Mouse (Mus musculus) neural tube, embryonic 13.5 days (tissue): ENCODE data around the gene Ctf2. TPM values are rescaled to one million over a fixed set of nuclear protein-coding genes. Genes with fewer than 3 reads are reported as not detected.

ENCODE experiments used
- ATAC-seq: fragments of 200-750 bp; cut with Nextera tagmentation; 2 replicates; pipeline ENCODE4 v1.8.0; 2017; ENCODE audit warnings: low read depth, mild to moderate bottlenecking, moderate TSS enrichment, moderate library complexity
- H3K27ac ChIP-seq: fragments of 300-500 bp; sonication (generic); replicated peaks from 2 replicates; pipeline ENCODE4 v1.5.1; 2015; ENCODE audit warnings: moderate library complexity, mild to moderate bottlenecking, inconsistent platforms
- H3K27me3 ChIP-seq: fragments of 300-500 bp; sonication (generic); 2 replicates; pipeline ENCODE4 v1.6.1; 2015; ENCODE audit warnings: mild to moderate bottlenecking, inconsistent platforms
- H3K36me3 ChIP-seq: fragments of 300-500 bp; sonication (generic); 2 replicates; pipeline ENCODE4 v1.6.1; 2015; ENCODE audit warnings: mild to moderate bottlenecking, inconsistent platforms
- H3K4me1 ChIP-seq: fragments of 300-500 bp; sonication (generic); replicated peaks from 2 replicates; pipeline ENCODE4 v1.6.1; 2015; ENCODE audit warnings: inconsistent platforms
- H3K4me2 ChIP-seq: fragments of 300-500 bp; sonication (generic); 2 replicates; pipeline ENCODE4 v1.6.1; 2015; ENCODE audit warnings: inconsistent platforms, mild to moderate bottlenecking, moderate library complexity
- H3K4me3 ChIP-seq: fragments of 300-500 bp; sonication (generic); 2 replicates; pipeline ENCODE4 v1.5.1; 2015; ENCODE audit warnings: mild to moderate bottlenecking, inconsistent platforms
- H3K9ac ChIP-seq: fragments of 300-500 bp; sonication (generic); 2 replicates; pipeline ENCODE4 v1.6.1; 2015; ENCODE audit warnings: moderate library complexity, mild to moderate bottlenecking, inconsistent platforms
- H3K9me3 ChIP-seq: fragments of 300-500 bp; sonication (generic); 2 replicates; pipeline ENCODE4 v1.6.1; 2016; ENCODE audit warnings: inconsistent platforms
- whole genome bisulfite sequencing: fragments of 180-500 bp; shearing (Covaris S2); methylation state at CpG from one replicate; pipeline ENCODE4 v1.1.7; 2015; 5-methylcytosine and 5-hydroxymethylcytosine counted together
- polyA plus RNA-seq: library from polyadenylated mRNA; unstranded; fragments of >200 nt; fragmentation: Nextera tagmentation; extraction: Ambion mirVana; gene quantifications from 2 replicates; pipeline ENCODE4 v1.2.1, GENCODE M21; 2015

Gene Ctf2
- polyA plus RNA-seq, 1 experiment from 2014 or later = not detected

DNA sequence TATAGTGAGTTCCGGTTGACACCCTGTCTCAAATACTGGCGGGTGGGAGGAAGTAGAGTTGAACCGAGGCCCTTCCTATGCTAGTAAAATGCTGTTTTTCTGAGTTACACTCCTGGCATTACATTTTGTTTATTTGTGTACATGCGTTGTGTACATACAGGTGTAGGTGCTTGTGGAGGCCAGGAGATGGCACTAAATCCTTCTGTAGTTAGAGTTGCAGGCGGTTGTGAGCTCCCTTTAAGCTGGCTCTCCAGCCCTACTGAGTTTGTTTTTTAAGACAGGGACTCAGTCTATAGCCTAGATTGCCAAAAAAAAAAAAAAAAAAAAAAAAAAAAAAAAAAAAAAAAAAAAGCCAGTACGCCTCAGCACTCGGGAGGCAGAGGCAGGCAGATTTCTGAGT, 4.1 kb downstream of the Ctf2 start:
- H3K27me3 ChIP-seq = no peaks in the 10 kb centered on the region
- no peaks in the 10 kb centered on the region for H3K4me1 ChIP-seq
- no peak for ATAC-seq
- H3K36me3 ChIP-seq = no peaks in the 10 kb centered on the region
- no peak overlapping the region for H3K9ac ChIP-seq
- no peak overlapping the region for H3K4me2 ChIP-seq
- H3K4me3 ChIP-seq = no peak overlapping the region
- H3K9me3 ChIP-seq = no peaks in the 10 kb centered on the region
- 88% methylated on average over 7 of the region's 7 CpGs for WGBS
- no peak overlapping the region for H3K27ac ChIP-seq

DNA sequence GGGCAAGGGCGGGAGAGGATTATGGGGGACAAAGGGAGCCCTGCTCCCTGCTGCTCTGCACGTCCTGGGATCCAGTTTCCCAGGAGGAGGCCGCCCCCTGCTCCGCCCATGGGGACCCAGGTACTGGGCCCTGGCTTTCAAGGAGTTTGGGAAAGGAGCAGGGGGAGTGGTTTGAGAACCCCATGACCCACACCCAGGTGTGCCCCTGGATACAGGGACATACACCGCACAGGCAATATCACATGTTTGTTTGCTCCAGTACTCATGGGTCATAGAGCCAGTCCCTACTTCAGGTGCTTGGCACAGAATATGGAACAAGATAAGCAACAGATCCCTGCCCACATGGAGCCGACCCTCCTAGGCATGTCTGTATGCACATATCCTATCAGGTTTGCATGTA, 6.0 kb downstream of the Ctf2 start:
- Histone ChIP-seq H3K9ac (no peak overlapping the region), H3K27me3 (no peaks in the 10 kb centered on the region), H3K27ac (no peak overlapping the region), H3K36me3 (no peaks in the 10 kb centered on the region), H3K9me3 (no peaks in the 10 kb centered on the region), H3K4me2 (no peak overlapping the region), H3K4me1 (no peaks in the 10 kb centered on the region), H3K4me3 (no peak overlapping the region)
- ATAC-seq = no peak
- 61% methylated on average over 6 of the region's 6 CpGs for WGBS

DNA sequence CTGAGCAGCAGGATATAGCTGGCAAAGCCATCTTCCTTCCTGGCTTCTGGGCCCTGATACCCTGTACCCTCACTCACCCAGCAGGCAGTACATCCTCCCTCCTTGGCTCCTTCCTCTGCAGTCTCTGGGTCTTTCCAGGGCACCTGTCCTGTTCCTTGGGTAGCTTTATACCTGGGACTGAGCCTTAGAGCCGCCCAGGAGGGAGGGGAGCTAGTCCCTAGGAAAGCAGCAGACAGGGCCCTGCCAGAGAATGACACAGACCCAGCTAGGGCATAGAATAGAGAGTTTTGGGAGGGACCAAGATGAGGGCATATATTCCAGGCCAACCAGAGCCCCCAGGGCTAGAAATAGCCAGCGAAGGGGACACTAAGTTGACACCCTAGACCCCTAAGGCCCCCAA, 6.5 kb downstream of the Ctf2 start:
- Histone ChIP-seq H3K27ac (no peak overlapping the region), H3K36me3 (no peaks in the 10 kb centered on the region), H3K4me1 (no peaks in the 10 kb centered on the region), H3K9ac (no peak overlapping the region), H3K9me3 (no peaks in the 10 kb centered on the region), H3K27me3 (no peaks in the 10 kb centered on the region), H3K4me2 (no peak overlapping the region), H3K4me3 (no peak overlapping the region)
- ATAC-seq = no peak
- WGBS = 41% methylated on average over 2 of the region's 2 CpGs

DNA sequence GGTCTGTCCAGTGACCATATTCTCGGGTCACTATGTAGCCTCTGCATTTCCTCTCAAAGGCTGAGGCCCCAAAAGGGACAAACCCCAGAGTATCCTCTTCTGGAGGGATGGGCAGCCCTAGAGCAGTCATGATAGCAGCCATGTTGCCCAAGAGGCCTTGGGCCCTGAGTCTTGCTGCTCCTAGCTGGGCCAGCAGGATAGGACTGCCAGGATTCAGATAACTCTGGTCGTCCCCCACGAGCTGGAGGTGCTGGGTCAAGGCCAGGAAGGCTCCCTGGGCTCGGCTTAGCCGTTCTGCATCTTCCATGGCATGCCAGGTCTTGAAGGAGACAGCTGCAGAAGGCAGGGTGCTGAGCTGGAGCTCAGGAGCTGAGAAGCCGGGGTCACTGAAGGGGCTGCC, 12.7 kb downstream of the Ctf2 start:
- 89% methylated on average over 6 of the region's 6 CpGs for WGBS
- peaks cover 8% of the 10 kb centered on the region for H3K4me1 ChIP-seq

DNA sequence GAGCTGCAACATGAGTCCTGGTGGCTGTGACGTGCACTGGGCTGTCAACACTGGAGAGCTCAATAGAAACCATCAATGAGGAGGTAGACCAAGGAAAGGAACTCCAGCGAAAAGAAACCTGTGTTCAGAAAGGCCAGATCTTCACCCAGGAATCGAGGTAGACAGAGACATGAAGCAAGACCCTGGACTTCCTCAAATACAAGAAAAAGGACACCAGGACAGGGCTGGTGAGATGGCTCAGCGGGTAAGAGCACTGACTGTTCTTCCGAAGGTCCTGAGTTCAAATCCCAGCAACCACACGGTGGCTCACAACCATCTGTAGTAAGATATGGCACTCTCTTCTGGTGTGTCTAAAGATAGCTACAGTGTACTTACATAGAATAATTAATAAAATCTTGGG, 13.6 kb downstream of the Ctf2 start:
- 92% methylated on average over 6 of the region's 6 CpGs for WGBS

More for the DNA sequence above, 12.7 kb downstream of the Ctf2 start:
- no peaks in the 10 kb centered on the region for H3K9me3 ChIP-seq
- no peak overlapping the region for H3K27ac ChIP-seq
- H3K27me3 ChIP-seq = 0 out of 2 replicates have a peak, but pooled peaks cover 3% of the 10 kb centered on the region
- no peak overlapping the region for H3K4me3 ChIP-seq
- ATAC-seq = no peak
- no peaks in the 10 kb centered on the region for H3K36me3 ChIP-seq
- no peak overlapping the region for H3K9ac ChIP-seq
- no peak overlapping the region for H3K4me2 ChIP-seq

DNA sequence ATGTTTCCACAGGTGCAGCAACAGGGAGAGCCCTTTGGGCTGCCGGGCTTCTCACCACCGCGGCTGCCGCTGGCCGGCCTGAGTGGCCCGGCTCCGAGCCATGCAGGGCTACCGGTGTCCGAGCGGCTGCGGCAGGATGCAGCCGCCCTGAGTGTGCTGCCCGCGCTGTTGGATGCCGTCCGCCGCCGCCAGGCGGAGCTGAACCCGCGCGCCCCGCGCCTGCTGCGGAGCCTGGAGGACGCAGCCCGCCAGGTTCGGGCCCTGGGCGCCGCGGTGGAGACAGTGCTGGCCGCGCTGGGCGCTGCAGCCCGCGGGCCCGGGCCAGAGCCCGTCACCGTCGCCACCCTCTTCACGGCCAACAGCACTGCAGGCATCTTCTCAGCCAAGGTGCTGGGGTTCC, 15.0 kb downstream of the Ctf2 start:
- WGBS = under 1% methylated on average over 41 of the region's 41 CpGs
- Histone ChIP-seq H3K36me3 (no peaks in the 10 kb centered on the region), H3K4me3 (peak overlapping the region; percentile 35), H3K9me3 (no peaks in the 10 kb centered on the region), H3K4me2 (peak overlapping the region; percentile 62), H3K27me3 (0 out of 2 replicates have a peak, but pooled peaks cover 3% of the 10 kb centered on the region), H3K4me1 (peaks cover 21% of the 10 kb centered on the region), H3K27ac (no peak overlapping the region), H3K9ac (peak overlapping the region; percentile 66)
- ATAC-seq = no peak

More for the DNA sequence above, 13.6 kb downstream of the Ctf2 start:
- Histone ChIP-seq H3K27me3 (0 out of 2 replicates have a peak, but pooled peaks cover 3% of the 10 kb centered on the region), H3K9ac (no peak overlapping the region), H3K4me1 (peaks cover 10% of the 10 kb centered on the region), H3K36me3 (no peaks in the 10 kb centered on the region), H3K4me3 (no peak overlapping the region), H3K4me2 (no peak overlapping the region), H3K9me3 (no peaks in the 10 kb centered on the region), H3K27ac (no peak overlapping the region)
- ATAC-seq = no peak

DNA sequence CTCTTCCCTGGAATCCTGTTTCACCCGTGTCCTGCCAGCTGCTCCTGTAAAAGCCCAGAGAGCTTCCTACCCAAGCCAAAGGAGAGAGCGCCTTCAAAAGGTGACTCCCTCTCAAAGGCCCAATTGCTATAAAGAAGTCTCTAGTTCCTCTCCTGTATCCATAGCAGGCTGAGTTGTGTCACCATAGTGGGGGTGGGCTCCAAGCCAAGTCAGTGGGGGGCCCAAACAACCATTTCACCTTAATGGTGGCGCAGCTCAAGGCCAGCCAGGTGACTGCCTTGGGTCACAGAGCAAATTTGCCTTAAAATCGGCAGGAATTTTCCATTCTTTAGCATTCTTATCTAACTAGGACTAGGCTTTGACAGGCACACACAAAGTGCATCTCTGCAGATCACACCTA, 17.1 kb downstream of the Ctf2 start:
- Histone ChIP-seq H3K27ac (no peak overlapping the region), H3K4me2 (no peak overlapping the region), H3K4me3 (no peak overlapping the region), H3K9ac (no peak overlapping the region), H3K4me1 (peaks cover 21% of the 10 kb centered on the region), H3K36me3 (no peaks in the 10 kb centered on the region), H3K9me3 (no peaks in the 10 kb centered on the region), H3K27me3 (0 out of 2 replicates have a peak, but pooled peaks cover 3% of the 10 kb centered on the region)
- 90% methylated on average over 4 of the region's 4 CpGs for WGBS
- no peak for ATAC-seq

DNA sequence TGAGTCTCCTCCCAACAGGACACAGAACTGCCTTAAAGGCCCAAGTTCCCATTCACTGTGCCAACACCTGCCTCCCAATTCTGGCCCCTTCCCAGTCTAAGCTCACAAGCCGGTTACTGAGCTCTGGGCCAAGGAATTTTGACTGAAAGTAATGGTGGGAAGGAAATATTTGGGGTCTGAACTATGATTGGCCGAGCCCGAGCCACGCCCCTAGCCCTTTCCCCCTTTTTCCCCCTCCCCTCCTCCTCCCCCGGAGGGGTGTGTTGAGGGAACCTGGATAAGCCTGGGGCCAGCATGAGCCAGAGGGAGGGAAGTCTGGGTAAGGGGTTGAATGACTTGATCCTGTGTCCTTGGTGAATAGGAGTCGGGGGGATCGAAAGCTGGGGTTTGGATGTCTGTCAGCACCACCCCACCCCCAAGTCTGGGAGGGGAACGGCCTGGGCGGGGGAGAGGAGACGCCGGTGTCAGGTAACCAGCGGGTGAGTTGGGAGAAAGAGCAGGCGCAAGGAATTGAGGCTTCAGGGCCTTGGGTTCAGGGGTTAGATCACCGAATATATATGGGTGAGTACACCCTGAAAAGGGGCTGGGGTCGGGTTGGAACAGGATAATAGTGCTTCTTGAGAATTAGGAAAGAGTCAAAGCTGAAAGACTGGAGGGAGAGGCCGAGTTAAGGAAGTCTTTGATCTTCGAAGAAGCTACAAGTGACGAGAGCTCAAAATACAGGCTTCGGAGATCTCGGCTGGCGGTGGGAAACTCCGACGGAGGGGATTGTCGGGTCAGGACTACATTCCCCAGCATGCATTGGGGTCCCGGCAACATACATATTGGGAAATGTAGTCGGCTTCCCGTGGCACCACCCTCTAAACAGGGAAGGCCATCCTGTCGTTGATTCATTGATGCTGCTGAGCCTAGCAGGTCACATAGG, 19.2 kb downstream of the Ctf2 start, which contains the start of gene Ctf1:
Ctf1 (plus strand) TSS at position 276 of the 925 bp plus-strand sequence.
- Histone ChIP-seq H3K4me2 (peak within 1 kb of the TSS; percentile 62), H3K4me3 (peak within 1 kb of the TSS; percentile 35), H3K27me3 (0 out of 2 replicates have a peak, but pooled peaks cover 3% of the 10 kb centered on the region), H3K4me1 (peaks cover 33% of the 10 kb centered on the region), H3K9me3 (no peaks in the 10 kb centered on the region), H3K27ac (peak within 1 kb of the TSS; percentile 65), H3K9ac (peak within 1 kb of the TSS; percentile 56), H3K36me3 (no peaks in the 10 kb centered on the region)
- peak; percentile 62 for ATAC-seq
- under 1% methylated on average over 28 of the region's 28 CpGs for WGBS

DNA sequence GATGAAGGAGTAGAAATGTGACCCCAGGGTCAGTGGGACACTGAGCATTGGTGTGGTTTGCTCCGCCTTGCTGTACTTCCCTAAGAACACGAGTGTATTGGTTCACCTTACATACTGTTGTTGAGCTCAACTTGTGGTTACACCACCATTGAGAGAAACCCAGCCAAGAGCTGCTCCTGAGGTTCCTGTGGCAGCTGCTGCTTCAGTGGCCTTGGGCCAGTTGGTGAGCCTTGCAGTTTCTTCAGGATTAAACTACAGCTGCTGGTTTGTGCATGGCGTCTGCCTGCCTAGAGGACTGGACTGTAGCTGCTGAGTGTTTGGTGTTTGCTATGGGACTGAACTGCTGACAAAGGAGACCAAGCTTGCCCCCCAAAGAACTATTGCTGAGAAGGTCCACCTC, 20.5 kb downstream of the Ctf2 start:
- 78% methylated on average over 3 of the region's 3 CpGs for WGBS
- H3K36me3 ChIP-seq = peaks cover 5% of the 10 kb centered on the region
- H3K27ac ChIP-seq = no peak overlapping the region
- H3K4me1 ChIP-seq = peaks cover 38% of the 10 kb centered on the region
- no peaks in the 10 kb centered on the region for H3K9me3 ChIP-seq
- H3K27me3 ChIP-seq = no peaks in the 10 kb centered on the region
- no peak overlapping the region for H3K4me2 ChIP-seq
- H3K4me3 ChIP-seq = no peak overlapping the region
- H3K9ac ChIP-seq = no peak overlapping the region
- ATAC-seq = no peak

DNA sequence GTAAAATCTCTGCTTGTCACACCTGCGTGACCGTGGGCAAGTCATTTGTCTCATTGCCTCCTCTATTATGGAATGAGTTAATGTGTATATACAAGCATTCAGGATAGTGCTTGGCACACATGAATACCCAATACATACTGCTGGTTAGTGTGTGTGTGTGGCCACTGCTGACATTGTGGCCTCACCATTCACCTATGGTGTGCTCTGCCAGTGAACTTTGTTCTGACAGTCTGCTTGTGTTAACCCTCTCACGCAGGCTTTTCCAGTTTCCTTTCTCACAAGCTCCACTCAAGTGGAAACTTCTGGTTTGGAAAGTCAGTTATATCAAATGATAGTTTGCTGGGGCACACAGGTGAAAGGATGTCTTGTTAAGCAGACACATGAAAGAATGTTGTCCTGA, 20.9 kb downstream of the Ctf2 start:
- peaks cover 41% of the 10 kb centered on the region for H3K4me1 ChIP-seq
- H3K27me3 ChIP-seq = no peaks in the 10 kb centered on the region
- no peak overlapping the region for H3K4me3 ChIP-seq
- peaks cover 9% of the 10 kb centered on the region for H3K36me3 ChIP-seq
- WGBS = 92% methylated on average over 3 of the region's 3 CpGs
- ATAC-seq = no peak
- H3K9ac ChIP-seq = no peak overlapping the region
- no peak overlapping the region for H3K4me2 ChIP-seq
- no peak overlapping the region for H3K27ac ChIP-seq
- H3K9me3 ChIP-seq = no peaks in the 10 kb centered on the region

DNA sequence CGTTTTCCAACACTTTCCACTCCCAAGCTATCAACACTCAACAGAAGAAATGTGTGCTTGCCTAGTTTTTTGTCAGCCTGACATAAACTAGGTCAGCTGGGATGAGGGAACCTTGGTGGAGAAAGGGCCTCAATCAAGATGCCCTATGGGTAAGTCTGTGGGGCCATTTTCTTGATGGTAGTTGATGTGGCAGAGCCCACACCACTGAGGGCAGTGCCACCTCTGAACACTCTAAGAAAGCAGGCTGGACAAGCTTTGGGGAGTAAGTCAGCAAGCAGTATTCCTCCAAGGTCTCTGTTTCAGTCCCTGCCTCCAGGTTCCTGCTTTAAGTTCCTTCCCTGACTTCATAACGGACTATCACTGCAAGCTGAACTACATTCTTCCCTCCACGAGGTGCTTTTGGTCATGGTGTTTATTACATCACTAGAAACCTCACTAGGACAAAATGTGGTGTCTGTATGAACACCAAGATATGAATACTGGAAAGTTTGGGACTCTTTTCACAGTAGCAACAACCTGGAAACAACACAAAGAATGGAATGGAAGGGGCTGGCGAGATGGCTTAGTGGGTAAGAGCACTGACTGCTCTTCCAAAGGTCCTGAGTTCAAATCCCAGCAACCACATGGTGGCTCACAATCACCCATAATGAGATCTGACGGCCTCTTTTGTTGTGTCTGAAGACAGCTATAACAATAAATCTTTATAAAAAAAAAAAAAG, 22.5 kb downstream of the Ctf2 start:
- peak overlapping the region; percentile 78 for H3K4me3 ChIP-seq
- WGBS = 70% methylated on average over 5 of the region's 5 CpGs
- peak overlapping the region; percentile 76 for H3K4me2 ChIP-seq
- peaks cover 41% of the 10 kb centered on the region for H3K4me1 ChIP-seq
- H3K9ac ChIP-seq = no peak overlapping the region
- no peaks in the 10 kb centered on the region for H3K27me3 ChIP-seq
- peak overlapping the region; percentile 96; the same call in 1 of the 2 replicates for H3K27ac ChIP-seq
- H3K36me3 ChIP-seq = peaks cover 23% of the 10 kb centered on the region
- no peaks in the 10 kb centered on the region for H3K9me3 ChIP-seq
- no peak for ATAC-seq
